Mouse (Mus musculus) embryonic fibroblast, embryonic 13.5 days (primary cell): ENCODE results near the gene Crebzf. TPM values are rescaled to one million over a fixed set of nuclear protein-coding genes. Genes with fewer than 3 reads are reported as not detected.
A peak's percentile ranks its signal among the peaks of the same experiment; 100 is the strongest.

Experiments
- H3K27ac ChIP-seq: 2 replicates; pipeline ENCODE4 v1.5.1; 2012; ENCODE audit warnings: low read length, control low read depth, inconsistent platforms; ENCODE audit not compliant: insufficient read depth
- H3K4me1 ChIP-seq: 2 replicates; pipeline ENCODE4 v1.6.1; 2011; ENCODE audit warnings: low read length; ENCODE audit not compliant: control insufficient read depth, insufficient read depth
- H3K4me3 ChIP-seq: 2 replicates; pipeline ENCODE4 v1.5.1; 2011; ENCODE audit warnings: mild to moderate bottlenecking, control low read depth, low read length; ENCODE audit not compliant: insufficient read depth
- CTCF ChIP-seq: IDR thresholded peaks from 2 replicates; pipeline ENCODE4 v1.5.1; 2011; ENCODE audit warnings: mild to moderate bottlenecking, control low read depth, low read length, moderate library complexity, borderline replicate concordance; ENCODE audit not compliant: insufficient read depth
- POLR2A ChIP-seq: IDR thresholded peaks from 2 replicates; pipeline ENCODE4 v1.6.1; 2011; ENCODE audit warnings: low read depth, mild to moderate bottlenecking, control low read depth, low read length, moderate library complexity
- polyA plus RNA-seq: library from polyadenylated mRNA; stranded (reverse); fragments of >200 nt; gene quantifications from 2 replicates; pipeline ENCODE4 v1.2.4, GENCODE M21; 2011; ENCODE audit warnings: low read depth; ENCODE audit not compliant: missing spikeins, insufficient read length

Crebzf gene
- polyA plus RNA-seq, 1 experiment = 52.7 TPM

DNA sequence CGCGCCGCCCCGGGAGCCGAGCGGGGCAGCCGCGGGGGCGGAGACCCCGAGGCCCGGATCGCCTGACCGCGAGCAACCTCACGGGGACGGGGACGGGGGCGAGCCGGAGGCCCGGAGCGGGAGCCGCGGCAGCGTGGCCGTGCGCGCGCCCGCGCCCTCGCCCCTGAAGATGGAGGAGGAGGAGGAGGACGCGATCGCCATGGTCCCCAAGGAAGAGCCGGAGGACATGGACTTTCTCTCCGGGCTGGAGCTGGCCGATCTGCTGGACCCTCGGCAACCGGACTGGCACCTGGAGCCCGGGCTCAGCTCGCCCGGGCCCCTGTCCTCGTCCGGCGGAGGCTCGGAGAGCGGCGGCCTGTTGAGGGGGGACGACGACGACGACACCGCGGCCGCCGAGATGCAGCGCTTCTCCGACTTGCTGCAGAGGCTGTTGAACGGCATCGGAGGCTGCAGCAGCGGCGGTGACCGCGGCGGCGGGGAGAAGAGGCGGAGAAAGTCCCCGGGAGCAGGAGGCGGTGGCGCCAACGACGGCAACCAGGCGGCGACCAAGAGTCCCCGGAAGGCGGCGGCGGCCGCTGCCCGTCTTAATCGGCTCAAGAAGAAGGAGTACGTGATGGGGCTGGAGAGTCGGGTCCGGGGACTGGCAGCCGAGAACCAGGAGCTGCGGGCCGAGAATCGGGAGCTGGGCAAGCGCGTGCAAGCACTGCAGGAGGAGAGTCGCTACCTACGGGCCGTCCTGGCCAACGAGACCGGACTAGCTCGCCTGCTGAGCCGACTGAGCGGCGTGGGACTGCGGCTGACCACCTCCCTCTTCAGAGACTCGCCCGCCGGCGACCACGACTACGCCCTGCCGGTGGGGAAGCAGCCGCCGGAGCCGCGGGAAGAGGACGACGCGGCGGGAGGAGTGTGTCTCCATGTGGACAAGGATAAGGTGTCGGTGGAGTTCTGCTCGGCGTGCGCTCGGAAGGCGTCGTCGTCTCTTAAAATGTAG is 867 bp downstream of the Crebzf start:
- Histone ChIP-seq H3K4me1 (no peaks in the 10 kb centered on the region; the same call in 1 of the 2 replicates), H3K27ac (peak overlapping the region; percentile 89), H3K4me3 (peak overlapping the region; percentile 99)
- TF ChIP-seq CTCF = no peak
- 0 out of 2 replicates have a peak, but pooled peaks have one; percentile 17 for TF ChIP-seq POLR2A

DNA sequence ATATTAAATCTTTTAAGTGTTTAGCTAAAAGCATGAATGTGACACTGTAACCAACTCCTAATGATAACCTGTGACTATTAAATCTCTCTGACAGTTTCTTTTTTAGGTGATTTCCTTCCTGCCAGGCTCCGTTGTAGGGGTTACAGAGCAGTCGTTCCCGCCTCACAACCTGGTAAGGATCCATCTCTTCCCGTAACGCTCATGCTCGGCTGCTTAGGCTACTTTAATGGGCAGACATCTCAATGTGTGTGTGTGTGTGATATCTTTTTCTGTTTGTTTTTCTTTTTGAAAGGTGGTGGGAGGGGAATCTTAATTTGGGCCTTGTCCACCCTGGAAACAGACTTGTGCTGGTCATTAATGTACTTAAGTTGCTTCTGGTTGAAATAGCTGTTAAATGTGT is 1.7 kb downstream of the Crebzf start:
- H3K4me1 ChIP-seq = no peaks in the 10 kb centered on the region; the same call in 1 of the 2 replicates
- TF ChIP-seq CTCF (no peak), POLR2A (no peak)
- H3K27ac ChIP-seq = no peak overlapping the region
- H3K4me3 ChIP-seq = peak overlapping the region; percentile 99

DNA sequence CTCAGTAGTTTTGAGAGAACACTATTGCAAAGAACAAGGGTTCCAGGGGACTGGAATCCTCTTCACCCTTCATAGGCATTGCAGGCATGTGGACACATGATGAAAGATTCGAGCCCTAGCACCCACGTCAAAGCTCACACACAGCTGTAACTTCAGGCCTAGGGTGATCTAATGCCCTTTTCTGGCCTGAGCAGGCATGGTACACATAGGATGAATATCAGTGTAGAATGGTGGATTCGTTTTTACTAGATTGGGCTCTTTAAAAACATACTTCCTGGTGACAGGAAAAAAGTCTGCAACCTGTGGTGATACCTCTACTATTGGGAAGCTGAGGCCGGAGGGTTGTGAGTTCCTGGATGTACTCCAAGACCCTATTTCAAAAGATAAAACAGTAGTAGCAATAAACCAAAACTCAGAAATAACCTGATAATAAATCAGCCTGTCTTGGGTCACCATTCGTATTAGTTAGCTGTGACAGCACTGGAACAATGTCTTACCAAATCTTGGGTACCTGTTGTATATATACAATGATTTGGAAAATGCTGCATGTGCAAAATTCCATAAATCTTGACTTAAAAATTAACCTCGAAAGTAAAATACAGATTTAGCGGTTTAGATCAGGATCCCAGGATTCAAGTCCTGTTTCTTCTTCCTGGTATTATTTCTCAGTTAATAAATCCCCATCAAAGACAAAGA is 13.8 kb downstream of the Crebzf start:
- TF ChIP-seq POLR2A (peak; percentile 24), CTCF (no peak)
- H3K27ac ChIP-seq = peak overlapping the region; percentile 97
- peak overlapping the region; percentile 94 for H3K4me3 ChIP-seq
- H3K4me1 ChIP-seq = no peaks in the 10 kb centered on the region; the same call in 1 of the 2 replicates

DNA sequence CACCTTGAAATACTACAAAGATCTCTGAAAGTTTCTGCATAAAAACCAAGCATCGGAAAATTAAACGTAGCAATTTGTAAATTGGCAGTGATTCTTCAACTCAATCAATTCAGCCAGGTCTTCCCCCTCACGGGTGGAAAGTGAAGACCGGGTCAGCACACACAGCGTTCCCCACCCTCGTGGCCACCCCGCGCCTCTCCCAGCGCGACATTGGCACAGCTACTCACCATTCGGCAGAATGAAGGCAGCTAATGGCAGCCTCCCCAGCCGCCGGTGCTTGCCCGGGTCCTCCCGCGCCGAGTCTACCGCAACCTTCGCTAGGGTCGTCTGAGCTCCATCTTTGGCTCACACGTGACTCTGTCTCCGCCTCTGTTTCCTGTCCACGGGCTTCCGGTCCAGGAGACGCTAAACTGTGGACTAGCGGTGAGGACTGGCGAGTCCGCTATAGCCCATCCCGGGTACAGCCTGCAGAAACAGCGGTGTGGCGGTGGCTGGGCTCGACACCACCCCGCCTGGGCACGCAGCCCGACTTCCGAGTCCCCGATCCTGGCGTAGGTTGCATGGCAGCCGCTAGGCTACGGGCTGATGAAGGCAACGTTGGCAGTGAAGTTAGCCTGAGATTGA is 14.4 kb downstream of the Crebzf start, which contains the start of gene Tmem126a:
Tmem126a (minus strand) TSS at position 385 of the 624 bp plus-strand sequence.
- H3K27ac ChIP-seq = peak within 1 kb of the TSS; percentile 97
- H3K4me1 ChIP-seq = no peaks in the 10 kb centered on the region; the same call in 1 of the 2 replicates
- peak within 1 kb of the TSS; percentile 94 for H3K4me3 ChIP-seq
- peak; percentile 96 for TF ChIP-seq POLR2A
- TF ChIP-seq CTCF = peak; percentile 6; the same call in 1 of the 2 replicates

DNA sequence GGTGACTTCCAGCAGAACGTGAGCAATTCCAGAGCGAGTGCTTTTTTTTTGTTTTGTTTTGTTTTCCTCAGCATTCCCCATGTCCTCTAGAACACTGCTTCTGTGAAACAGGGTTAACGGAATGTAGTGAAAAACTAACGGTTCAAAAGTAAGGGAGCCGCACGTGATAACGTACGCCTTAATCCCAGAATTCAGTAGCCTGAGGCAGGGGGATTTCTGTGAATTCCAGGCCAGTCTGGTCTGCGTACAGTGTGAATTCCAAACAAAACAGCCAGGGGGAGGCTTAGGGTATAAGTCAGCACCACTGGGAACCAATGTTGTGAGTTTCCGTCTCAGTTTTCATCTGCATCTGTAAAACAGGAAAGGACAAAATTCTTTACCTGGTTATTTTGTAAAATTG is 15.0 kb downstream of the Crebzf start:
- TF ChIP-seq CTCF (no peak), POLR2A (no peak)

DNA sequence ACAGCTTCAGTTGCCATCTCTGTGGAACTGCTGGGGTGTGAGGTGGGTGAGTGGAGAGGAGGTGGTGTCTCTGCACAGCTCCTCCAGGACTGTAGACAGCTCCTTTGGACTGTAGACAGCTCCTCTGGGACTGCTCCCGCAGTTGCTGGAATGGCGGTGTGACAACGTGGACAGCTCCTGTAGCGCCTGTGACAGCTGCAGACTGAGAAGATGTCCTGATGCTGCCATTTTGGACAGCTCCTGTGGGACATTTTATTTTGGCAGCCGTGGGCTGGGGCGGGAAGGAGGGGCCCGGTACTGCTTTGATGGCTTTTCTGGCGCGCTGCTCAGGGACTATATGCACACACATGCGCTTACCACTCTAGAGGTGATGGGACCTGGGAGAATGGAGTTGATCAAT is 17.8 kb downstream of the Crebzf start:
- Histone ChIP-seq H3K4me1 (no peaks in the 10 kb centered on the region; the same call in 1 of the 2 replicates), H3K4me3 (no peak overlapping the region), H3K27ac (no peak overlapping the region)
- TF ChIP-seq CTCF (no peak), POLR2A (no peak)

More for the DNA sequence above, 15.0 kb downstream of the Crebzf start:
- H3K27ac ChIP-seq = peak overlapping the region; percentile 97
- peak overlapping the region; percentile 94 for H3K4me3 ChIP-seq
- H3K4me1 ChIP-seq = no peaks in the 10 kb centered on the region; the same call in 1 of the 2 replicates

DNA sequence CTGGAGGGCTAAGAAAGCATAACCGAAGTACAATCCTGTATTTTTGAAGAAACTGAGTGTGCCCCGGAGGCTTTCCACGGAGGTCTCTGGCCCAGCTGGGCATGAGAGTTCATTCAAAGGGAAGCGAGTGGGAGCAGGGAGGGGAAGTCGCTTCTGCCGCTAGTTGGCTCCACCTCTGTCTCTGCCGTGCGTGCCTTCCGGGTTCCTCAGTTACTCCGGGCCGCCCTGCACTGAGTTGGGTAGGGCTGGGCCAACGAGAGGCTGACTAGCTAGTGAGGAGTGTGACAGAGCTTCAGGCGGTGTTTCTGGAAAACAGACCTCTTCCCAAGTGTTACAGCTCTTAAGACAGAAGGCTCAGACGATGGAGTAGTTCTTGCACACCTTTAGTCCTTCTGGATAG is 18.4 kb downstream of the Crebzf start:
- TF ChIP-seq POLR2A (no peak), CTCF (no peak)
- H3K27ac ChIP-seq = no peak overlapping the region
- no peaks in the 10 kb centered on the region; the same call in 1 of the 2 replicates for H3K4me1 ChIP-seq
- H3K4me3 ChIP-seq = no peak overlapping the region

DNA sequence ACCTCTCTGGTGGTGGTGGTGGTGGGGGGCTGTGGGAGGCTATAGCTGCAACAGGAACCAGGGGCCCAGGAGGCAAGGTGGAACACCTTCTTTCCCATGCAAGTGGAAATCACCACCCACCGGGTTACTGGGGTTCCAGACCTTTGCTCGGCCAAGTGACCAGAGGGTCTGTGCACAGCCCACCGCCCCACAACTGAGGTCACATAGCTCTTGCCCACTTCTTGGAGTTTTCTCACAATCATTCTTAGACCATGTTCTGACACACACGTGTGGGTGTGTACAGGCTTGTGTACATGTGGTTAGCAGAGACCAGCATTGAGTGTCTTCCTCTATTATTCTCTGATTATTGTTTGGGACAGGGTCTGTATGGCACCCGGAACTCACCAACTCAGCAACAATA is 18.9 kb downstream of the Crebzf start:
- no peak for TF ChIP-seq POLR2A
- no peak for TF ChIP-seq CTCF
- Histone ChIP-seq H3K27ac (no peak overlapping the region), H3K4me1 (no peaks in the 10 kb centered on the region; the same call in 1 of the 2 replicates), H3K4me3 (no peak overlapping the region)

DNA sequence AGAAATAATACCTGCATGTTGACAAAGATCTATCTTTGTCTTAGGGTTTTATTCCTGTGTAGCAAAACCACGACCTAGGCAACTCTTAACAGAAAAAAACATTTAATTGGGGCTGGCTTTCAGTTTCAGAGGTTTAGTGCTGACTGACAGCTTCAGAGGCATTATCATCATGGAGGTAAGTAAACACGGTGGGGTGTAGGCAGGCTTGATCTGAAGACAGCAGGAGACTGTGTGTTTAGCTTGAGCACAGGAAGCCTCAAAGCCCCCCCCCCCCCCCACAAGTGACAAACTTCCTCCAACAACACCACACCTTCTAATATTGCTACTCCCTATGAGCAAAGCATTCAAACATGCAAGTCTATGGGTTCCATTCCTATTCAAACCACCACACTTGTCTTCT is 31.0 kb downstream of the Crebzf start:
- TF ChIP-seq CTCF (no peak), POLR2A (no peak)
- no peak overlapping the region for H3K4me3 ChIP-seq
- H3K27ac ChIP-seq = no peak overlapping the region
- H3K4me1 ChIP-seq = peaks cover 5% of the 10 kb centered on the region; the same call in 1 of the 2 replicates
